Mouse (Mus musculus) cerebellum, adult 2 months (tissue): ENCODE results near the gene Utp3. TPM values are rescaled to one million over a fixed set of nuclear protein-coding genes. Genes with fewer than 3 reads are reported as not detected.

Source experiments
- DNase-seq, 2 experiments: peaks; one replicate each; pipeline ENCODE4 v3.0.0; 2021
- H3K27ac ChIP-seq: fragments of 200-500 bp; 2 replicates; pipeline ENCODE4 v1.5.1; 2012; ENCODE audit warnings: low read length, control low read depth, inconsistent platforms; ENCODE audit not compliant: insufficient read depth
- H3K27me3 ChIP-seq: fragments of 200-500 bp; 2 replicates; pipeline ENCODE4 v1.6.1; 2012; ENCODE audit warnings: inconsistent platforms, mild to moderate bottlenecking, low read length, moderate library complexity; ENCODE audit not compliant: control insufficient read depth, insufficient read depth
- H3K4me1 ChIP-seq: fragments of 200-500 bp; 2 replicates; pipeline ENCODE4 v1.6.1; 2011; ENCODE audit warnings: low read length; ENCODE audit not compliant: control insufficient read depth, insufficient read depth
- H3K4me3 ChIP-seq: fragments of 200-500 bp; replicated peaks from 2 replicates; pipeline ENCODE3; 2011; ENCODE audit warnings: mild to moderate bottlenecking, low read depth, low read length, control low read depth; ENCODE audit not compliant: insufficient read depth
- CTCF ChIP-seq: fragments of 200-500 bp; IDR thresholded peaks from 2 replicates; pipeline ENCODE4 v1.5.1; 2011; ENCODE audit warnings: low read depth, mild to moderate bottlenecking, control low read depth, low read length, moderate library complexity, borderline replicate concordance; ENCODE audit not compliant: insufficient read depth
- POLR2A ChIP-seq: fragments of 200-500 bp; IDR thresholded peaks from 2 replicates; pipeline ENCODE4 v1.6.1; 2011; ENCODE audit warnings: low read length, control low read depth, borderline replicate concordance; ENCODE audit not compliant: insufficient read depth
- WGBS: fragments of 180-500 bp; shearing (Covaris S2); methylation state at CpG from one replicate; pipeline ENCODE4 v1.1.7; 2018; 5-methylcytosine and 5-hydroxymethylcytosine counted together
- polyA plus RNA-seq: library from polyadenylated mRNA; depleted of rRNA; stranded (reverse); fragments of >200 nt; gene quantifications from 2 replicates; pipeline ENCODE4 v1.2.3, GENCODE M21; 2012

Gene Utp3
- polyA plus RNA-seq, 1 experiment = 29.9 TPM

GRCm38 (mm10) chr5:88564501-88565147 is 10.4 kb downstream of the Utp3 start, which contains the start of gene Rufy3:
Gene Rufy3, plus strand, starts transcription at chr5:88565040.
- H3K27me3 ChIP-seq = no peaks in the 10 kb centered on the region
- WGBS = 2% methylated on average over 63 of the region's 71 CpGs
- peak; percentile 66 to 73 for DNase-seq
- no peaks in the 10 kb centered on the region for H3K4me1 ChIP-seq
- H3K27ac ChIP-seq = no peak within 1 kb of the TSS
- TF ChIP-seq CTCF (no peak), POLR2A (no peak)
- peak within 1 kb of the TSS; percentile 84 for H3K4me3 ChIP-seq

- no peaks in the 10 kb centered on the region for H3K27me3 ChIP-seq
- DNase-seq = peak; percentile 75 to 76
- H3K27ac ChIP-seq = no peak overlapping the region
- no peaks in the 10 kb centered on the region for H3K4me1 ChIP-seq
- TF ChIP-seq CTCF = no peak
- no peak for TF ChIP-seq POLR2A
- H3K4me3 ChIP-seq = peak overlapping the region; percentile 84
- WGBS = under 1% methylated on average over 113 of the region's 119 CpGs
These were observed 11.1 kb downstream of the Utp3 start for GRCm38 (mm10) chr5:88565148-88566033.

GRCm38 (mm10) chr5:88566034-88566841 is 12.0 kb downstream of the Utp3 start:
- H3K4me1 ChIP-seq = no peaks in the 10 kb centered on the region
- whole genome bisulfite sequencing = 8% methylated on average over 14 of the region's 14 CpGs
- no peak overlapping the region for H3K27ac ChIP-seq
- no peak for DNase-seq
- H3K4me3 ChIP-seq = peak overlapping the region; percentile 84
- TF ChIP-seq POLR2A = no peak
- no peak for TF ChIP-seq CTCF
- H3K27me3 ChIP-seq = no peaks in the 10 kb centered on the region

- WGBS = 50% methylated on average over 3 of the region's 3 CpGs
- no peak for TF ChIP-seq POLR2A
- TF ChIP-seq CTCF = no peak
- no peak overlapping the region for H3K4me3 ChIP-seq
These were observed 15.3 kb downstream of the Utp3 start for GRCm38 (mm10) chr5:88569541-88569940.

GRCm38 (mm10) chr5:88574829-88575228 is 20.6 kb downstream of the Utp3 start:
- 92% methylated on average over 3 of the region's 3 CpGs for WGBS
- Histone ChIP-seq H3K4me1 (no peaks in the 10 kb centered on the region), H3K27ac (no peak overlapping the region), H3K27me3 (no peaks in the 10 kb centered on the region), H3K4me3 (no peak overlapping the region)
- TF ChIP-seq POLR2A (no peak), CTCF (no peak)
- no peak for DNase-seq

More at GRCm38 (mm10) chr5:88569541-88569940, 15.3 kb downstream of the Utp3 start:
- Histone ChIP-seq H3K27me3 (no peaks in the 10 kb centered on the region), H3K27ac (no peak overlapping the region), H3K4me1 (no peaks in the 10 kb centered on the region)
- DNase-seq = no peak

GRCm38 (mm10) chr5:88575506-88576338 is 21.5 kb downstream of the Utp3 start:
- Histone ChIP-seq H3K4me3 (no peak overlapping the region), H3K27ac (no peak overlapping the region), H3K27me3 (no peaks in the 10 kb centered on the region), H3K4me1 (no peaks in the 10 kb centered on the region)
- 60% methylated on average over 3 of the region's 3 CpGs for WGBS
- no peak for DNase-seq
- no peak for TF ChIP-seq POLR2A
- TF ChIP-seq CTCF = no peak

GRCm38 (mm10) chr5:88580681-88581080 is 26.4 kb downstream of the Utp3 start:
- WGBS = 72% methylated on average over 10 of the region's 10 CpGs
- H3K4me3 ChIP-seq = no peak overlapping the region
- no peak for DNase-seq
- no peaks in the 10 kb centered on the region for H3K4me1 ChIP-seq
- no peak for TF ChIP-seq CTCF
- no peak for TF ChIP-seq POLR2A
- no peak overlapping the region for H3K27ac ChIP-seq
- H3K27me3 ChIP-seq = no peaks in the 10 kb centered on the region
